Mouse (Mus musculus) hindbrain, embryonic 13.5 days (tissue): ENCODE data around the gene Hdac7. TPM values are rescaled to one million over a fixed set of nuclear protein-coding genes. Genes with fewer than 3 reads are reported as not detected.

Source experiments
- ATAC-seq: fragments of 200-750 bp; cut with Nextera tagmentation; 2 replicates; pipeline ENCODE4 v1.8.0; 2017; ENCODE audit warnings: moderate TSS enrichment; ENCODE audit not compliant: low FRiP score
- H3K27ac ChIP-seq: fragments of 300-500 bp; sonication (generic); 2 replicates; pipeline ENCODE4 v1.5.1; 2015; ENCODE audit warnings: inconsistent platforms, mild to moderate bottlenecking, moderate library complexity
- H3K27me3 ChIP-seq: fragments of 300-500 bp; sonication (generic); 2 replicates; pipeline ENCODE4 v1.6.1; 2015; ENCODE audit warnings: mild to moderate bottlenecking, inconsistent platforms
- H3K36me3 ChIP-seq: fragments of 300-500 bp; sonication (generic); 2 replicates; pipeline ENCODE4 v1.6.1; 2015; ENCODE audit warnings: mild to moderate bottlenecking, inconsistent platforms
- H3K4me1 ChIP-seq: fragments of 300-500 bp; sonication (generic); replicated peaks from 2 replicates; pipeline ENCODE4 v1.6.1; 2015; ENCODE audit warnings: inconsistent platforms
- H3K4me2 ChIP-seq: fragments of 300-500 bp; sonication (generic); 2 replicates; pipeline ENCODE4 v1.6.1; 2015; ENCODE audit warnings: inconsistent platforms, mild to moderate bottlenecking, moderate library complexity
- H3K4me3 ChIP-seq: fragments of 300-500 bp; sonication (generic); 2 replicates; pipeline ENCODE4 v1.5.1; 2015; ENCODE audit warnings: mild to moderate bottlenecking, inconsistent platforms
- H3K9ac ChIP-seq: fragments of 300-500 bp; sonication (generic); 2 replicates; pipeline ENCODE4 v1.6.1; 2015; ENCODE audit warnings: mild to moderate bottlenecking, inconsistent platforms
- H3K9me3 ChIP-seq: fragments of 300-500 bp; sonication (generic); 2 replicates; pipeline ENCODE4 v1.6.1; 2016; ENCODE audit warnings: inconsistent platforms
- WGBS: fragments of 180-500 bp; shearing (Covaris S2); methylation state at CpG from one replicate; pipeline ENCODE4 v1.1.7; 2015; 5-methylcytosine and 5-hydroxymethylcytosine counted together
- polyA plus RNA-seq: library from polyadenylated mRNA; unstranded; fragments of >200 nt; fragmentation: Nextera tagmentation; extraction: Ambion mirVana; gene quantifications from 2 replicates; pipeline ENCODE4 v1.2.1, GENCODE M21; 2015

Hdac7 gene
- polyA plus RNA-seq, 1 experiment from 2014 or later, result 27.9 TPM

DNA sequence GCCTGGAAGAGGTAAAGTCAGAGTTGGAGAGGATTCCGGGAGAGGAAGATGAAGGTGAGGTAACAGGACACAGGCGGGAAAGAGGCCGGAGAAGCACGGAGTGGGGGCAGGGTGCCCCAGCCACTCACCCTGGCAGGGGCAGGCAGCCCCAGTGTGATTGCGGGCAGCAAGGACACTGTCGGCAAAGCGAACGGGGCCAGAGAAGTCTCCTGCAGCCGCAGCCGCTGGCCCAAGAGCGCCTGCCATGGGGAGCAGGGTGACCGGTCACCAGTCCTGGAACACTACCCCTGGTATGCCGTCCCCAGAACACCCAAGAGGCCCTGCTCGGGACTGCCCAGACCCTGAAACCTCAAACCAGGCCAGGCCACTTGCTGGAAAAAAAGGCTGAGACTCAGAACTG, 35.8 kb downstream of the Hdac7 start:
- Histone ChIP-seq H3K9ac (no peak overlapping the region), H3K9me3 (no peaks in the 10 kb centered on the region), H3K4me1 (peaks cover 26% of the 10 kb centered on the region), H3K27me3 (no peaks in the 10 kb centered on the region), H3K27ac (no peak overlapping the region), H3K36me3 (peaks cover 63% of the 10 kb centered on the region), H3K4me3 (no peak overlapping the region), H3K4me2 (no peak overlapping the region)
- WGBS, result 82% methylated on average over 14 of the region's 14 CpGs
- ATAC-seq, result no peak

DNA sequence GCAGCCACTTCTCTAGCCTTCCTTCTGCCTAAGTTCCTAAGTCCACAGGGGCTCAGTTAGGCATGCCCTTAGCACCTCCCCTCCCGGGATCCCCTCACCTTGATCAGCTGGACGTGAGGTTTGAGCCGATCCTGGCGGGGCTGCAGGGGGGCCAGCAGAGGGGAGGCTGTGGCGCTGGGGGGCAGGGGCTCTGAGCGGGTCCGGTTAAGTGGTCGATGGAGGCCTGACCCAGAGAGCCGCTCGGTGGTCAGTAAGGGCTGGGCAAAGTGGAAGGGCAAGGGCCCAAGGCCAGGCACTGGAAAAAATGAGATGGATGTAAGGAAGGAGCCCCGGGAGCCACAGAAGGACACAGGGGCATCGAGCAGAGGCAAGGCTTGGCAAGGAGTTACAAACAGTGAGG, 36.4 kb downstream of the Hdac7 start:
- peaks cover 63% of the 10 kb centered on the region for H3K36me3 ChIP-seq
- peaks cover 21% of the 10 kb centered on the region for H3K4me1 ChIP-seq
- H3K9ac ChIP-seq, result no peak overlapping the region
- no peaks in the 10 kb centered on the region for H3K27me3 ChIP-seq
- no peak overlapping the region for H3K4me2 ChIP-seq
- H3K4me3 ChIP-seq, result no peak overlapping the region
- no peaks in the 10 kb centered on the region for H3K9me3 ChIP-seq
- WGBS, result 78% methylated on average over 12 of the region's 12 CpGs
- ATAC-seq, result no peak
- H3K27ac ChIP-seq, result no peak overlapping the region

DNA sequence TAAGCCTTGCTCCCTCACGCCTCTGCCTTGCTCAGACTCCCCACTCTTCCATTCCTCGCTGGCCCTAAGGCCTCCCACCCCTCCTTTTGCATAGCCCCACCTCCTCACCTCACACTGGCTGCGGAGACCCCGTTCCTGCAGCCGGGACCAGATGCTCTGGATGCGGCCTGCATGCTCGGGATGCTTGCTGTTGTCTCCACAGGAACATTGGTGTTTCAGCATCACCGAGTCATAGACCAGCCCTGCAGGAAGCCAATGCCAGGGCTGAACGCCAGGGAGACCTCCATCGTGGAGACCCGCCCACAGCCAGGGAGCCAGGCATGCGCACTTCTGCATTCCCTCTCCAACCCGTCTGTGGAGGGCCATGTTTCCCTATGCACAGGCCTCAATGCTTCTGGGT, 41.7 kb downstream of the Hdac7 start:
- 8% methylated on average over 13 of the region's 13 CpGs for WGBS

DNA sequence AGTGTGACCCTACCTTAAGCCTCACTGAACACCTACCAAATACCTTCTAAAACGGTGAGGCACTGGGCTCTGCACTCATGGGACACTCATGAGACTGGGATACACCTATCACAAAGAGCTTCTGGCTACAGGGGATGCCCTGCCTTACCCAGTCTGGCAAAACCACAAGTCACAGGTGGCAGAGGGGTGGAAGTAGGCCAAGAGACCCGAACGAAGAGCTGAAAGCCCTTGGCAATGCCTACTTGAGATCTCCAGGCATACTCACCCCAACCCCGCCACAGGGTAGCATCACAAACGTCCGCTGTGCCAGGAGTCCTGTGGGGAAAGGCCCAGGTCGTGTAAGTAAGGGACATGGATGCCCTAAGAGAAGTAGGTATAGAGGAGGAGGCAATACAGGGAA, 42.5 kb downstream of the Hdac7 start:
- H3K4me2 ChIP-seq, result peak overlapping the region; percentile 44
- WGBS, result 79% methylated on average over 7 of the region's 7 CpGs
- ATAC-seq, result no peak
- H3K27me3 ChIP-seq, result no peaks in the 10 kb centered on the region
- no peaks in the 10 kb centered on the region for H3K9me3 ChIP-seq
- no peak overlapping the region for H3K9ac ChIP-seq
- H3K4me3 ChIP-seq, result no peak overlapping the region
- H3K27ac ChIP-seq, result peak overlapping the region; percentile 76
- H3K4me1 ChIP-seq, result peaks cover 37% of the 10 kb centered on the region
- H3K36me3 ChIP-seq, result peaks cover 70% of the 10 kb centered on the region

More for the DNA sequence above, 41.7 kb downstream of the Hdac7 start:
- Histone ChIP-seq H3K4me3 (peak overlapping the region; percentile 23), H3K27ac (peak overlapping the region; percentile 76), H3K4me1 (peaks cover 36% of the 10 kb centered on the region), H3K4me2 (peak overlapping the region; percentile 44), H3K36me3 (peaks cover 72% of the 10 kb centered on the region), H3K27me3 (no peaks in the 10 kb centered on the region), H3K9ac (peak overlapping the region; percentile 60), H3K9me3 (no peaks in the 10 kb centered on the region)
- peak; percentile 71 for ATAC-seq

DNA sequence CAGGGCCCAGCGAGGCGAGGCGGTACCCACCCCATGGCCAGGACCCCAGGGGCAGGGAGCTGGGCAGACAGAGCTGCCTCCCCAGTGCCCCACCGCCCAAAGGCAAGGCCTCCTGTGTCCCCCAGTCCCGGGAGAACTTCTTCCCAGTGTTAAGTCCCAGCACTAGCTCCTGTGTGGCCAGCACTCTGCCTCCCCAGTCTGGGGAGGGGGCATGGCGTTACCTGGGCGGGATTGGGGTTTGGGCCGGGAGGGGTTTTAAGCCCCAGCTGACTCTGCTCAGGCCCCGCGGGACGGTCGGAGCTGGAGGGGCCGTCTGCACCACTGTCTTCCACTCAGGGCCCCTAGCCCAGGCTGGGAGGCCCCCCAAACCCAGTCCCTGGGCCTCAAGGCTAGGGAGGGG, 43.4 kb downstream of the Hdac7 start:
- Histone ChIP-seq H3K9ac (no peak overlapping the region), H3K27ac (no peak overlapping the region), H3K4me3 (no peak overlapping the region), H3K27me3 (no peaks in the 10 kb centered on the region), H3K4me1 (peaks cover 37% of the 10 kb centered on the region), H3K4me2 (no peak overlapping the region), H3K9me3 (no peaks in the 10 kb centered on the region), H3K36me3 (peaks cover 72% of the 10 kb centered on the region)
- WGBS, result 85% methylated on average over 13 of the region's 13 CpGs
- no peak for ATAC-seq

DNA sequence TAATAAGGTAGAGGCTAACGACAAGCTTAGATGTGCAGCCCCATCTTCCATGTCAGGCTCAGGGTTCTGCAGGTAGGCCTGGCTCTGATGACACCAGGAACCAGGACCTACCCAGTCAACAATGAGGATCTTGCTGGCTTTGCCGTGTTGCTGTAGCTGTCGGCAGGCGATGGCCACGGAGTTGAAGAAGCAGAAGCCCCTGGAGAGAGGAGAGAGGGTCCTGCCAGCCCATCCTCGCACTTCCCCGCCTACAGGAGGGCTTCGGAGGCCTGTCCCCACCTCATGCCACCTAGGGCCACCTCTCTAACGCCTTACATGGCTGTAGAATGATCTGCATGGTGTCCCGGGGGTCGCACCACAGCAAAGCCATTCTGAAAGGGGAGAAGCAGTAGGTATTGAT, 44.9 kb downstream of the Hdac7 start:
- no peaks in the 10 kb centered on the region for H3K9me3 ChIP-seq
- no peak overlapping the region for H3K4me2 ChIP-seq
- peaks cover 75% of the 10 kb centered on the region for H3K36me3 ChIP-seq
- H3K4me1 ChIP-seq, result peaks cover 37% of the 10 kb centered on the region
- H3K27me3 ChIP-seq, result no peaks in the 10 kb centered on the region
- ATAC-seq, result no peak
- no peak overlapping the region for H3K27ac ChIP-seq
- H3K9ac ChIP-seq, result peak overlapping the region; percentile 19; the same call in 1 of the 2 replicates
- WGBS, result 90% methylated on average over 11 of the region's 11 CpGs
- H3K4me3 ChIP-seq, result no peak overlapping the region

DNA sequence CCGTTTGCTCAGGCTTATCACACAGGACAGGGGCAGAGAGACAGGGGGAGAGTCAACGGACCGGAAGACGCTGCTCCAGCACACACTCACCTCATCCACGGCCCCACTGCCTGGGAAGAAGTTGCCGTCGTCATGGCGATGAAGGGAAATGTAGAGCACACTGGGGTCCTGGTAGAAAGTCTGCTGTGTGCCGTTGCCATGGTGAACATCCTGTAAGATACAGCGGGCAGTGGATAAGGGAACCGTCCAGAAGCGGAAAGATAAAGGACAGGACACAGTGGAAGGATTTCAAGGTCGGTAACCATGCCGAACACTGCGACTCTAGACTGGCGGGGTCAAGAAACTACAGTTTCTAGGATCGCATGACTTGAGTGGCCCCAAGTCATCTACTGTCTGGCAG, 46.2 kb downstream of the Hdac7 start:
- Histone ChIP-seq H3K4me1 (peaks cover 37% of the 10 kb centered on the region), H3K36me3 (peaks cover 88% of the 10 kb centered on the region), H3K4me2 (no peak overlapping the region), H3K27ac (0 out of 2 replicates have a peak overlapping the region, but pooled peaks have one; percentile 37), H3K27me3 (no peaks in the 10 kb centered on the region), H3K4me3 (no peak overlapping the region), H3K9me3 (no peaks in the 10 kb centered on the region), H3K9ac (no peak overlapping the region)
- peak; percentile 58; the same call in 1 of the 2 replicates for ATAC-seq
- WGBS, result 24% methylated on average over 17 of the region's 17 CpGs

DNA sequence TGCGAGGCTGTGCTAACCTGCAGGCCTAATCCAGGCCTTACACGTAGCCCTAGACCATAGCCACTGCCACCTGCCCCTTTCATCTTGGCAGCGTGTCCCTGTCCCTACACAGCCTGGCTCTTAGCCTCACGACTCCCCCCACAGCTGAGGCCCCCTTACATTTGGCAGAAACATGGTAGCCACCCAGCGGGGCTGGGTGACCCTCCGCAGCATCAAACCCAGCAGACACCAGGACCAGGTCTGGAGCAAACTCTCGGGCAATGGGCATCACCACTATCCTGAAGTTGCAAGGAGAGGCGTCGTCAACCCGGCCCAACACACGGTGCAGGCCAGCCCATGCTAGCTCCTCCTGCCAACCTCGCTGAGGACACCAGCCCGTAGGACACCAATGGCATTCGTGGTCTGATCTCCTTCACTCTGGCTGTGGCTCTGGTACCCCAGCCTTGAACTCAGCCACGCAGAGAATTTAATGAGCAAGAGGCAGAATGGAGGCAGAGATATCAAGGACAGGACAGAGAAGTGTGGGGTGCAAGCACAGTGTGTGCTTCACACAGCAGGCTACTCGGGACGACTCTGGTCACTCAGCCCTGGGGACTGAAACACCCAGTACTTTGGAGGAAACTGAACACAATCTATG, 47.5 kb downstream of the Hdac7 start:
- Histone ChIP-seq H3K36me3 (peaks cover 92% of the 10 kb centered on the region), H3K4me2 (no peak overlapping the region), H3K9me3 (no peaks in the 10 kb centered on the region), H3K4me3 (no peak overlapping the region), H3K27me3 (no peaks in the 10 kb centered on the region), H3K4me1 (peaks cover 25% of the 10 kb centered on the region), H3K27ac (no peak overlapping the region), H3K9ac (no peak overlapping the region)
- WGBS, result 95% methylated on average over 17 of the region's 17 CpGs
- ATAC-seq, result no peak

DNA sequence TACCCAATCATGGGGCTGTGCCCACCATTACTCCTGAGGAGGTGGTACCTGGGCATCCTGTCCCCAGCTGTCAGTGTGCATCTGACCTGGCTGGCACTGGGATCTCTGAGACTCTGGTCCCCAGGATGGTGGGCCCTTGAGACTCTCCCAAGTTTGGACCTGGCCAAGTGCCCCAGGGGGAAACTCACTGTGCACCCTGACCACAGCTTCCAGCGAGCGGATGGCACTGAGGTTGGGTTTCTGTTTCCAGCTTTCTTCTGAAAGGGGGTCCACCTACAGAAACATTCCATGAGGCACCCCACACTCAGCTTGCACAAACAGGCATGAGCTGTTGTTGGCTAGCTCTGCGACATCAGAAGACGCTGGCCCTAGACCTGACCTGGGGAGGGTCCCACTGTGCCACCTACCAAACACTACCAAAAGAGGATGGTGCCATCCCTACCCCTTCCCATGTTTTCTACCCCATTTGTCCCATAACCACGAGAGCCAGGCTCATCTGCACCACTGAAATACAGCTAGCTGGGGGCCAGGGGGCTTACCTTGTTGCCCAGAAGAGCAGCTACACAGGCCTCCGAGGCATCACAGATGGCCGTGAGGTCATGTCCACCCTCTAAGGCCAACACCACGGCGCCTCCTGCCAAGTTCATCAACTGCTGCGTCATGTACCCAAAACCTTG, 48.6 kb downstream of the Hdac7 start:
- no peak for ATAC-seq
- 97% methylated on average over 10 of the region's 10 CpGs for WGBS
- no peaks in the 10 kb centered on the region for H3K27me3 ChIP-seq
- no peak overlapping the region for H3K9ac ChIP-seq
- H3K9me3 ChIP-seq, result no peaks in the 10 kb centered on the region
- no peak overlapping the region for H3K4me2 ChIP-seq
- H3K27ac ChIP-seq, result no peak overlapping the region
- peaks cover 92% of the 10 kb centered on the region for H3K36me3 ChIP-seq
- H3K4me3 ChIP-seq, result no peak overlapping the region
- peaks cover 23% of the 10 kb centered on the region for H3K4me1 ChIP-seq

DNA sequence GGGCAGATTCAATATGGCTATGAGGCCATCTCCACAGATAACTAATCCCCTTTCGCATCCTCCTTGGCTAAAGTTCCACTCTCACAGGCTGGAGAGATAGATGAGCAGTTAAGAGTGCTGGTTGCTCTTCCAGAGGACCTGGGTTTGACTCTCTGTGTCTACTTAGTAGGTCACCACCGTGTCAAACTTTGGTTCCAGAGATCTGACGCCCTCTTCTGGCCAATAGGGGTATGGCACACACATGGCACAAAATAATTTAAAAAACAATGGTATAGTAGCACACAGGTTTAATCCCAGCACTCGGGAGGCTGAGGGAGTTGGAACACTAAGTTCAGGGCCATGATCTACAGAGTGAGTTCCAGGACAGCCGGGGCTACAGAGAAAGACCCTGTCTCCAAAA, 50.0 kb downstream of the Hdac7 start:
- Histone ChIP-seq H3K4me1 (peaks cover 17% of the 10 kb centered on the region), H3K9ac (no peak overlapping the region), H3K4me2 (no peak overlapping the region), H3K4me3 (no peak overlapping the region), H3K27ac (no peak overlapping the region), H3K9me3 (no peaks in the 10 kb centered on the region), H3K36me3 (peaks cover 84% of the 10 kb centered on the region), H3K27me3 (no peaks in the 10 kb centered on the region)
- no peak for ATAC-seq
- WGBS, result 73% methylated on average over 5 of the region's 5 CpGs

DNA sequence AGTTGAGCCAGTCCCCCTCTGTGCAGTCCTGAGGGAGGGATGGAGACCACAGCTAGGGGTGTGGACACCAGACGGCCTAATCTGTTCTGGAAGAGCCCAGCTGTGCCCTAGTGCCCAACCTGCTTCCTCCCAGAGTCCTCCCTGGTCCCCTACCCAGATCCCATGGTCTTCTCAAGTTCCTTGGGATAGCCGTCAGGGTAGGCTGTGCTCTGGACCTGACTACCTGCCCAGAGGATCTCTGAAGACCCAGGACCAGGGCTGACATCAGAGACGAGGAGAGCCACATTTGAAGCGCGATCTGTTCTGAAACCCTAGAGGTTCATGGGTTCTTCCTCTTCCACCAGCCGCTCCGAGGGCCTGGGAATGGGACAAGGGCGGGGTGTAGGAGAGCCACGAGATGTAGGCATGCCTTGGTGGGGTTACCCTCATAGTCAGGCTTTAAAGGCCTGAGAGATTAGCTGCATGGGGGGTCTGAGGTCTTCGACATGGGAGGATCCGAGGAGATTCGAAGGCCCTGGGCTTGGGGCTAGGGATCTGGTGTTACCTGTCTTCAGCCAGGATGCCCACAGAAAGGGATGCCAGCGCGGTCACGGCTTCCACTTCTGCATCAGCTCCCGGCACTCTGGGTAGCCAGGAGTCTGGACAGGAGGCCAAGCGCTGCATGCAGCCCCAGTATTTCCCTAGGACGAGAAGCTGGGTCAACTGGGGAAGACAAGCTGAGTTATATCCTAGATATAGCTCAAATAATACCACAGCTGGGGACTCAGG, 50.7 kb downstream of the Hdac7 start:
- H3K4me1 ChIP-seq, result peaks cover 16% of the 10 kb centered on the region
- no peak overlapping the region for H3K4me3 ChIP-seq
- H3K4me2 ChIP-seq, result no peak overlapping the region
- H3K27ac ChIP-seq, result no peak overlapping the region
- WGBS, result 91% methylated on average over 18 of the region's 18 CpGs
- no peaks in the 10 kb centered on the region for H3K9me3 ChIP-seq
- ATAC-seq, result no peak
- no peaks in the 10 kb centered on the region for H3K27me3 ChIP-seq
- H3K9ac ChIP-seq, result no peak overlapping the region
- peaks cover 79% of the 10 kb centered on the region for H3K36me3 ChIP-seq

DNA sequence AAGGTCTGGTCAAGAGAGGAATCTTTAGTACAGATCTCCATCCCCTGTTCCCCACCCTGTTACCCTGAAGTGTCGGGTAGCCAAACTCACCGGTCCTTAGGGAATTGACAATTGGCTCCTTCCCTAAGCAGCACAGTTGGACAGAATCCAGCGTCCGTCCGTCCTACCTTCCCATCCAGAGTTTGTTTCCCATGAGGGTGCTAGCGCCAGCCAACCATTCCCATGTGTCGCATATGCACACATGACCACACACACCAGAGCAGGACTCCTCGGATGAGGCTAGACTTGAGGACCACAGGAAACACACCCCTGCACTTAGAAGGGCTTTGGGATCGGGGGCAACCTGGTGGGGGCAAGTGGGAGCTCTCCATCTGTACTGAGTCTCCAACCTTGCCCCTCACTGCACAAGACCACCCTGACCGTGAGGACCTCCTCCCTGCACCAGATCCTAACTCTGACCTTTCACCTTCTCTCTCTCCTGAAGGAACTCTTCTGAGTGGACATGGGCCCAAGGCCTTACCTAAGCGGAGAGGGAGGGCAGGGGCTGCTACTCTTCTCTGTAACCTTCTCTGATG, 53.1 kb downstream of the Hdac7 start:
- peaks cover 29% of the 10 kb centered on the region for H3K4me1 ChIP-seq
- no peak overlapping the region for H3K27ac ChIP-seq
- 92% methylated on average over 11 of the region's 11 CpGs for WGBS
- H3K27me3 ChIP-seq, result no peaks in the 10 kb centered on the region
- no peak for ATAC-seq
- H3K4me3 ChIP-seq, result no peak overlapping the region
- H3K9me3 ChIP-seq, result no peaks in the 10 kb centered on the region
- no peak overlapping the region for H3K9ac ChIP-seq
- H3K4me2 ChIP-seq, result no peak overlapping the region
- H3K36me3 ChIP-seq, result peaks cover 61% of the 10 kb centered on the region
